Mouse (Mus musculus): ENCODE measurements around the gene Aak1.

Gene Aak1

GRCm38 (mm10) chr6:86848915-86849644 lies at the start of gene Aak1:
TSS of gene Aak1 (plus strand) at chr6:86849517.
- peak; percentile 94 for DNase-seq

- no peak for DNase-seq
These were observed 48.9 kb upstream of the Aak1 start for GRCm38 (mm10) chr6:86800467-86800866.

- no peak for DNase-seq
These were observed 47.9 kb upstream of the Aak1 start for GRCm38 (mm10) chr6:86801431-86801830.

GRCm38 (mm10) chr6:86804646-86805045 lies 44.7 kb upstream of the Aak1 start:
- DNase-seq: no peak

GRCm38 (mm10) chr6:86806455-86807086 lies 42.7 kb upstream of the Aak1 start:
- peak; percentile 78 for DNase-seq

GRCm38 (mm10) chr6:86812919-86813318 lies 36.4 kb upstream of the Aak1 start:
- no peak for DNase-seq

- DNase-seq: peak; percentile 72
These were observed 36.0 kb upstream of the Aak1 start for GRCm38 (mm10) chr6:86813341-86813740.

- DNase-seq: no peak
These were observed 34.4 kb upstream of the Aak1 start for GRCm38 (mm10) chr6:86814926-86815325.

GRCm38 (mm10) chr6:86815436-86815835 lies 33.9 kb upstream of the Aak1 start:
- DNase-seq: no peak

GRCm38 (mm10) chr6:86816586-86816985 lies 32.7 kb upstream of the Aak1 start:
- peak; percentile 68 for DNase-seq

- no peak for DNase-seq
These were observed 30.4 kb upstream of the Aak1 start for GRCm38 (mm10) chr6:86818914-86819313.

GRCm38 (mm10) chr6:86819926-86820325 lies 29.4 kb upstream of the Aak1 start:
- no peak for DNase-seq

- DNase-seq: peak; percentile 37
These were observed 28.6 kb upstream of the Aak1 start for GRCm38 (mm10) chr6:86820690-86821089.

GRCm38 (mm10) chr6:86822285-86823050 lies 26.8 kb upstream of the Aak1 start:
- peak; percentile 53 for DNase-seq

- DNase-seq: no peak
These were observed 26.3 kb upstream of the Aak1 start for GRCm38 (mm10) chr6:86823051-86823431.

- peak; percentile 68 for DNase-seq
These were observed 25.5 kb upstream of the Aak1 start for GRCm38 (mm10) chr6:86823824-86824223.

- DNase-seq: no peak
These were observed 24.9 kb upstream of the Aak1 start for GRCm38 (mm10) chr6:86824401-86824800.

GRCm38 (mm10) chr6:86827432-86827831 lies 21.9 kb upstream of the Aak1 start:
- DNase-seq: no peak

GRCm38 (mm10) chr6:86829768-86830167 lies 19.5 kb upstream of the Aak1 start:
- DNase-seq: no peak

- DNase-seq: peak; percentile 81
These were observed 18.4 kb upstream of the Aak1 start for GRCm38 (mm10) chr6:86830738-86831500.

- peak; percentile 73 for DNase-seq
These were observed 16.4 kb upstream of the Aak1 start for GRCm38 (mm10) chr6:86832802-86833502.

- DNase-seq: no peak
These were observed 10.2 kb upstream of the Aak1 start for GRCm38 (mm10) chr6:86839089-86839488.
